Mouse (Mus musculus): Measurements from ENCODE around the gene Mrpl4.

Gene Mrpl4

DNA sequence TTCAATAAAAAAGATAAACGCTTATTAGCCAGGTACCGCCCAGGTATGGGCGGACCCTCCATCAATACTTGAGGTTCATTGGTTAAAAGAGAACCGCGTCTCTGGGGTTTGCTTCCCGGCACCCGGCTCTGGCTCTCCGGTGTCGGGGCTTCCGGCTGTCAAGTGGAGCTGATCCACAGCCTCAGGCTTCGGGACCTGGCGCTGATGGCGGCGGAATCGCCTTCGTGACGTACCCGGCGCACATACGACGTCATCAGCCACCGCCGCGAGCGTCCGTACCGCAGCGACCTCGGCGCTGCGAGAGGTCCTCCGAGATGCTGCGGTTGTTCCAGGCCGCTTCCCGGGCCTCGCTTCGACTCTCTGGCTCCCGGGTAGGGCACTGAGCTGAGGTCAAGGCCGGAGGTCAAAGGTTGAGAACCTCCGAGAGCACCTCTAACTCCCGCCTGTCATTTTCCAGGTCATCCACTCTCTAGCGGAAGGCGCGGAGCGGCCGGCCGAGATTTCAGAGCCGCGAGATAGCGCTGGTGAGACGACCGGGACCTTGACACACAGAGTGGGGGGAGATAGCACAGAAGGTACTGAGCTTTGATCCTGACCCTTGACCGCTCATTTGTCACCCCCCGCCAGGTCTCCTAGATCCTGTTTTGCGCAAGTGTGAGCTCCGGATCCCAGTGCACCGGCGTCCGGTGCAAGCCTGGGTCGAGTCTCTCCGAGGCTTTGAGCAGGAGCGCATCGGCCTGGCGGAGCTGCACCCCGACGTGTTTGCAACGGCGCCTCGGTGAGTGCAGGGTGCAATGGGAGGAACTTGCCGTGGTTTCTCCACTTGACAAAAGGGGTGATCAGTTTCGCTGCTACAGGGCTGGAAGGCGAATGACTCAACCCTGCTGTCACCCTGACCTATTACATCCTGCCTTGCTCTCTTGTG lies at the start of gene Mrpl4:
Gene Mrpl4 (plus strand): TSS at position 112 of the 925 bp plus-strand sequence.
- peak; percentile 80 for DNase-seq

DNA sequence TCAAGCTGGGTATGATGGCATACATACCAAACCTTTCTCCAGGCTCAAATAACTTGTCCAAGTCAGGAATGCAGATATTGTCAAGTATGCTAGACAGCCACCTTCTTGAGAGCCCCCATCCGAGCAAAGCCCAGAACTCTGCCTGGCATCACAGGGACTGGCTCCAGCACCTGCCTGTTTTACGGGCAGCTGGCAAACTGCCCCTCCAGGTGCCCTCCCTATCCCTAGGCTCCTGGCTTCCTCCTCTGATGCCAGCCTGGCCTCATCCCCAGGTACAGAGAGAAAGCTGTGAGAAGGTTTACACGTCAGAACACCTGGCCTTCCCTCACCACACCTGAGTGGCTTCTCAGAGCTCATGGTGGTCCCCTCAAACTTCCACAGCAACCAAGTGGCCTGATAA lies 45.5 kb upstream of the Mrpl4 start:
- no peak for DNase-seq

DNA sequence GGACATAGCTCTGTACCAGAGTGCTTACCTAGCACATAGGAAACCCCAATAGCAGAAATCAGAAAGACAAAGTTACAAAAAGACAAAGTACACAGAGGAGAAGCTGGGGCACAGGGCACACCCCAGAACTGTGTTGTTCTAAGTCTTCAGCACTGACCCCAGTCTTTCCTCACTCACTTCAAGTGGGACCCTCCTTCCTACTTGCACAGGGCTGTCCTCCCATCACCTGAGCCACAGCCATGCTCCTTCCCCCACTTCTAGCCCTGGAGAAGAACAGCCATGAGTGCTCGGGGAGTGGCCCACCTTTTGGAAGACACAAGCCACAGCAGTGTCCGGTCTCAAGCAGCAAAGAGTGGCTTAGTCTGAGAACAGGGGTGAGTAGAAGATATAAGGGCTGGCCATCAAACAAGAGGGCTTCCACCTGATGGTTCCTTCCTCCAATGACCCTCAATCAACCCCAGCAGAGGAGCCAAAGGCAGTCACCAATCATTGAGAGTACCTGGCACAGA lies 43.1 kb upstream of the Mrpl4 start, which contains the start of gene Dnmt1:
Gene Dnmt1 (minus strand): TSS at position 459 of the 509 bp plus-strand sequence.
- DNase-seq = no peak

DNA sequence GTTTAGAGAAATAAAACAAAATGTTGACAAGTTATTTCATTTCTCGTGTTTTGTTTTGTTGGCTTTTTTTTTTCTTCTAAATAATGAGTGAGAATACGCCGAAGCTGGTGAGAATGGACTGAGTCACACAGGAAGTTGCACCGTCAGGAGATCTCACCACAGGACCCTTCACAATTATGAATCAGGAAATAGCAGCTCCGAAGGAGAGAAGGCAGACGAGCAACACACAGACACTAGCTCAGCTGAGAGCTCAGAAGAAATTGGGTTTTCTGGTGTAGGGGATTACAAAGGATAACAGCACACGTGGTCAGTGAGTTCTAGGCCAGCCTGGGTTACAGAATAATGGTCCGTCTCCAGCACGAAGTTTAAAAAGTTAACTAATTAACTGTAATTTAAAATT lies 41.0 kb upstream of the Mrpl4 start:
- no peak for DNase-seq

DNA sequence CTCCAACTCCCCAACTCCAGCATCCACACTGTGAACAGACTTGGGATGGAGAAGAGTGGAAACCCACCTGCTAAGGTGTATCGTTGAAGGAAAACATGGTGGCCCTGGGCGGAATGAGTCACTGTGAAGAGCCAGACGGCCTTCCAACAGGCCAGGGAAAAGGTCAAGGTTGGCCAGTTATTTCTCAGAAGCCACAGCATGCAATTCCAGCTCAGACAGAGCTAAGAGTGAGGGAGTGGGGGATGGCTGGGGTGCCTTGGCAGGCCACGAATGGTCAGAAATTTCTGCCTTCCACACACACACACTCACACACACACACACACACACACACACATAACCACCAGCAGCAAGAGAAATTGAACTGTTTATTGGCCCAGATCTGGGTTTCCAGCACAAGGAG lies 36.9 kb upstream of the Mrpl4 start:
- no peak for DNase-seq

DNA sequence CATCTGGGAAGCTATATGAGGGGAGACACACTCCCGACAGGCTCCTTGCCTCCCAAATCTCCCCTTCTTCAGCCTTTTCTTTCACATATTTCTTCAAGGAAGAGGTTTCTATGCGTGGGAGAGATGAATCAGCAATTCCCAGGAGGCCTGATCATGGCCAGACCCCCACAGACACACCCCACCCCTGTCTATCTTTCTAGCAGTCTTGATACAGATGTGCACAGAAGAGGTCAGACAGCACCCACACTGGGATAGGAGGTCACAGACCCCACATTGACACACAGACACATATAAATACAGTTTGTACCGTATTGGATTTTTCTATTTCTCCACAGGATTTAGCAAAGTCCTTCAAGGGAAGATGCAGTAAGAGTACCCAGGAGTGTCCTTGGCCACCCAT lies 36.5 kb upstream of the Mrpl4 start:
- no peak for DNase-seq

DNA sequence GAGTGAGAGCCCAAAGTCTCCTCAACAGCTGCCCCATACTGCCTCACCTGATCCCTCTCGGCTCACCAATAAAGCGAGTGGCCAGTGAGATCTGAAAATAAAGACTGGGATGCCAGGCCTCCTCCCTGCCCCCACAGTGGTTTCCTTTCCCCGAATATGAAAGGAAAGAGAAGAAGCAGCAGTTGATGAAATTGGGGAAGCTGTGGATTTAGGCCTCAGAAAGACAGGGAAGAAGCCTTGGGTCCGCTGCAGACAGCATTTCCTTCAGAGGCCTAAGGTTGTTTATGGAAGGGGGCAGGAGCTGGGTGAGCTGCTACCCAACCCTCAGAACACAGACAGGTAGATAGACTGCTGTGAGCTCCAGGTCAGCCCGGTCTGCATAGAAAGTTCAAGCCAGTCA lies 35.8 kb upstream of the Mrpl4 start:
- DNase-seq = no peak

DNA sequence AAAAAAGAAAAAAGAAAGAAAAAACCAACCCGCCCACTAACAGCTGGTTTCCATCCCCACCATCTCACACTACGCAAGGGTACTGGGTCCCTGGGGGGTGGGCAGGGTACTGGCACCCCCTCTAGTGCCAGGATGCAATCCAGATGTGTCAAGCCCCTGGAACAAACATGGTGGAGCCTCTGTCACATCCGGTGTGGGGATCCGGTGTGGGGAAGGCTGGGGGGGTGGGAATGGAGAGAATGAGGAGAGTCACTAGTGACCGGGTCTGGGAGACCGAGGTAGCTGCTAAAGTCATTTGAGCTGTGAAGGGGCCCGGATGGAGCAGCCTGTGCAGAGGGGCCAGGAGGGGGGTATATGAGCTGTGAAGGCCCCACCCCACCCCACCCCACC lies 30.8 kb upstream of the Mrpl4 start:
- no peak for DNase-seq

DNA sequence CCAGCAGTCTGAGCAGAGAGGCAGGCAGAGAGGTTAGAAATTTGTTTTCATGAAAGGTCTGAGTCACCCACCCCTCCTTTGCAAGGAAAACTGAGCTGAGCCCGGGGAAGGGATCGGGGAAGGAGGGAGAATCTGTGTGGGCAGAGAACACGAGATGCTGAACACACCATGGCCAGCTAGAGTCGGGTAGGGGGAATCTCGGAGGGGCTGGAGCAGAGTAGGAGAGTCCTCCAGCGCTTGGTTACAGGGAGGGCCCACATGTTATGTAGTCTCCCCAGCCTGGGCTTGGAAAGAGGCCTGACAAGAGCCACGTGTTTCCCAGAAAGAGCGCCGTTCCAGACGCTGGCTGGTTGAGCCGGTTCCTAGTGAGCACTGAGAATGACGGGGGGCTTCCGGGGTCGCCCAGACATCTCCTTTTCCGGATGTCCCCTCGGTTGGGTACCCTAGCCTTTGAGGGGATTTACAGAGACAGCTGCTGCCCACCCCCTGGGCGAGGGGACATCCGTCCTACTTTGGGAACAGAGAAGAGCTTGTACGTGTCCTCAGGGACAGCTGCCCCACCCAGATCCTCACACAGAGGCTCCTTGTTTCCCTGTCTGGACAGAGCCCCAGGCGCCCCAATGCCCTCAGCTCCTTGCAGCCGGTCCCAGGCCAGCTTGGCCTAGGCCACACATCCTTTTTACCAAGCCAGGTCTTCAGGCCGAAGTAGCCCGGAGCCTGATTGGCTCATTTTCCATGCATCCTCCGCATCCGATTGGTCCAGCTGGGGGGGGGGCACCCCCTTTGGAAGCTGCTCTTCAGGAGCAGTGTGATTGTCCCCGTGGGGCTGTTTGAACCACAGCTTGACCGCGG lies 30.2 kb upstream of the Mrpl4 start:
- peak; percentile 38 for DNase-seq

DNA sequence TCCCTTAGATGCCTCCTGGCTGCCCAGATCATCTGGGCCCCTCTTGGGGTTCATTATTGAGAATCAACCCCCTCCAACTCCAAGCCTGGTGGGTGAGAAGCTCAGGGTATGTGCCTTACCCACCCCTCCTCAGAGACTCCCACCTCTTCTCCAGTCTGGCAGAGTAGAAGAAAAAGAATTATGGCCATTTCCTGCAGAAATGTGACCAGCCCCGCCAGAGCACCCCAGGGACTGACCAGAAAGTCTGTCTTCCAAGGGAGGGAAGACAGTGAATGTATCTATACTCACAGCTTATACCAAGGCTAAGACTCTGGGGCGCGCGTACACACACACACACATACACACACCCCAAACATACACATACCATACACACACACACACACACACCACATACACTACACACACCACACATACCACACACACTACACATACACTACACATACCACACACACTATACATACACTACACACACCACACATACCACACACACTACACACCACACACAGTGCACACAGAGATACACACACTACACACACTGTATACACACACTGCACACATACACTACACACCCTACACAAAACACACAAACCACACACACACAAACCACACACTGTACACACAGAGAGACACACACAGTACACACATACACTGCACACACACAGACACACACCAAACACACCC lies 29.4 kb upstream of the Mrpl4 start:
- DNase-seq = no peak

DNA sequence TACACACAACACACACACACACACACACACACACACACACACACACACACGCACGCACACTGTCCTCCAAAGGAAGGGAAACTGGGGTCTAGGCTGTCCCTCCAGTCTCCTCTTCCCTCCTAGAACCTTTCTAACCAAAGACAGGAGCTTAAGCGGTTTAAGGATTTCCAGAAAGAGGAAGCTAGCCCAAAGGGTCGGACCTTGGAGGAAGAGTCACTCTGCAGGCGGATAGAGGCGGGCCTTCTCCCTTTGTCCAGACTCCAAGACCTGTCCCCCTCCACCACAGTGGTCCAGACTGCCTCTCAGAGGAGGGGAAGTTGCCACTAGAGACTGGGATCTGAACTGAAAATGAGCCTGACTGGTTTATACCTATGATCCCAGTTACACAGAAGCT lies 28.9 kb upstream of the Mrpl4 start:
- no peak for DNase-seq

DNA sequence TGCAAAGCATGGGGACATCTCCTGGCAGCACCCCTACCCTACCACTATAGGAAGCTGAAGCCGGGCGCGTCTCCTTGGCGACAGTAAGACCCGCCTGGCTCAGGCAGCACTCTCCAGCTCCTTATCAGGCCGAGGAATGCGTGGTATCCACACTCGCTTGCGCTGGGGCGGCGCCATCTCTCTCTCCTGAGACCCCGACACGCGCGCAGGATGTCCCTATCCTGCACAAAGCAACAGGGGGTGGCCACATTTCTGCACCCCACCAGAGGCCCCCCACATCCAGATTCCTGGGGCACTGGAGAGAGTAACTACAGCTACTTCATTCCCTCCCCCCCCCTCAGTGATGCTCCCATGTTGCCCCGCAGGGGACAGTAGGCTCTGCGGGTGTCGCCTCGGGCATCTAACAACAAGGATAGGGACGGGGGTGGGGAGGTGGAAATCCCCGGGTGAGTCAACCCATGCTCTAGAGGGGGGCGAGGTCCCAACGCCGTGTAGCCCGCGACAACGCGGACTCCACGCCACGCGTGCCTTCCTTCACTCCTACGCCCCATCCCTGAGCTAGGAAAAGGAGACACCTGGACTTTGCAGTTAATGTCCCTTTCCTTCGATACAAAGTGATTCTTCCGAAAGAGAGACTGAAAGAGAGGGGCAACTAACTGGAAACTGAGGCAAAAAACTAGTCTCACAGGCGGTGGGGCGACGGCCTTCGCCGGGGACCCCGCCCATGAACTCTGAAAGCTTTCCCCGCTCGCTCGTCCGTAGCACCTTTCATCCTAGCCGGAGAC lies 26.9 kb upstream of the Mrpl4 start:
- DNase-seq = no peak

DNA sequence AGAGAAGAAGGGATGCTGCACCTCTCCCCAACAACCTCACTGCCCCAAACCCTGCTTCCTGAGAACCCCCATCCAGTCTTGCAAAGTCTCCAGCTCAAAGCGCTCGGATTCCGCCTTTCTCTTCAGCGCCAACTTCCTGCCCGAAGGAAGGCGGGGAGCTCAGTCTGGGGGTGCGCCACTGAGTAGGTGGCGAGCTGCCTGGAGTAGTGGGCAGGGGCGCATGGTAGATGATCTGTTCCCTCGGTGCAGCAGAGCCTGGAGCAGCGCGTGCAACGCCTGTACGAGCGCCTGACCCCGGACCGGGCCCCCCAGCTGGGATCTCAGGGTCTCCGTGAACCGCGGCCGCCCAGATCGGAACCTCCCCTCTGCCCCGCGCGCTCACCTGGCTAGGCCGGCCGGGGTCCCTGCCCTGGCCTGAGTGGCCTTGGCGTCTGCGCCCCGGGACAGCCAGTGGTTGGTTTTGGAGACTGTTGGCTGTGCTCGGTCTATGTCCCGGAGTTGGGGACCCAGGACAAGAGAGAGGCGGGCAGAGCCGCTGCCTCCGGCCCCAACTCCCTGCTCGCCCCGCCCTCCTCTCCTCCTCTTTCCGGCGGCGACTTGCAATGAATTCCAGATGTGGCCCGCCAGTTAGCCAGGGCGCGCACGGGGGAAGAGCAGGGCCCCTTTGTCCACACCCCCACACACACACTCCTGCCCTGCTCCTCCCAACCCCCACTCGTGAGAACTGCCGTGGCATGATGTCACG lies 26.1 kb upstream of the Mrpl4 start, which contains the start of gene S1pr2:
Gene S1pr2 (minus strand): TSS at position 566 of the 745 bp plus-strand sequence.
- DNase-seq = peak; percentile 74

DNA sequence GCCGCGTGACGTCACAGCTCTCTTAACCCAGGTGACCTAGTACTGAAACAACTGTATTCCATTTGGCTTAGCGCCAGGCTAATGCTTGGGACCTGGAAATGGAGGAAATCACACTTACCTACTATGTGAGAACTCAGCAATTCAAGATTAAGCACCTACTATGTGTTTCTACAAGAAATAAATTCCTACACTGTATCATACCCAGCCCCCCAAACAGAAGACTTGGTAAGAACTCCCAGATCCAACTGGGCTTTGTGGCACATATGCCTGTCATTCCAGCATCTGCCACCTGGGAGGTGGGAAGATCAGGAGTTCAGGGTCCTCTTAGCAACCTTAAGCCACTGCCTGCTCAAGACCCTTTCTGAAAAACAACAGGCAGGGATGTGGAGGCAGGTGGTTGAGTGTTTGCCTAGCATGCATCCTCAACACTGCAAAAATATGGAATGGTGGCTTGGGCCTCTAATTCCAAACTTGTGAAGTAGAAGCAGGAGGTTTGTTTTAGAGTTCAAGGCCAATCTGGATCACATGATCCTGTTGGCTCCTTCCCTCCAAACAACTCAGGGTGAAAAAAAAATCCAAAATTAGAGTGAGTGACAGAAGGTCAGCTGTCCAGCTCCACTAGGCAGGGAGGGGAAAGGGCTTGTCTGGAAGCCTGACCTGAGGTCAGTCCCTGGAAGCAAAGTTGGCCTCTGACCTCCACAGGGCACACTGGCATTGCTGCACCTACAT lies 25.4 kb upstream of the Mrpl4 start:
- DNase-seq = no peak

DNA sequence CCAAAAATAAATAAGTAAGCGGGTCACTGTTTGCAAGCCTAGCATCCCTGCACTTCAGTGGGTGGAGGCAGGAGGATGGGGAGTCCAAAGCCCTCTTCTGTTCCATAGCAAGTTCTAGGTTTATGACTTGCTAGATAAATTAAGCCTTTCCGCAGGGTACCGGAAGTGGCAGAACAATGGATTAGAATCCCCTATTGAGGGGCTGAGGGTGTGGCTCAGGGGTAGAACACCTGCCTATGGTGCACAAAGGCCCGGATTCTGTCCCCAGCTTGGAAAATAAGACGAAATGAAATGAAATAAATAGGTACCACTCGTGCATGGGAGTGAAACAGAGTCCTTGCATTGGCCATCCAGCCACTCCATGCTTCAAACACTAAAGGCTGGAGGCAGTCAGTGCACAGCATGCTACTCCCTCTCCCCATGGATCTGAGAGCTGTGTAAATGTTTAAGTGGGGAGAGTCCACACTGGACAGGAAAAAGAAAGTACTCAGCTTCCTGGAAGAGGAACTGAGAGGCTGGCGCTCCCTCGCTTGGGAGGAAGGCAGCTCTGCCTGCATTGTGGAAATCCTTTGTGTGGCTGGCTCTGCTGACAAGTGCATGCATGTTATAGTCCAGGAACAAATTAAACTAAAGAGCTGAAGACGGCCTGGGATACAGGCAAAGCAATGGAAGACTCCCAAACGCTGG lies 24.0 kb upstream of the Mrpl4 start:
- DNase-seq = no peak

DNA sequence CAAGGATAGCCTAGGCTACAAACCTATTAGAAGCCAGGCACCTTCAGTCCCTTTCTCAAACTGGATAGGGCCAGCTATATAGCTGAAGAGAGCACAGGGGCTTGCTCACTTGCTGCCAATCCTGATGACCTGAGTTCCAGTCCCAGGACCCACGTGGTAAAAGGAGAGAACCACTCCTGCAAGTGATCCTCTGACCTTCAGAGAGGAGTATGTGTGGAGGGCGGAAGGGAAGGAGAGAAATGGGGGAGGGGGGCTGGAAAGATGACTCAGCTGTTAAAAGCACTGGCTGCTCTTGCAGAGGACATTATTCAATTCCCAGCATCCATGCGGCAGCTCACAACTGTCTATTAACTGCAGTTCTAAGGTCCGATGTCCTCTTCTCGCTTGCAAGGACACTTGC lies 23.4 kb upstream of the Mrpl4 start:
- no peak for DNase-seq

DNA sequence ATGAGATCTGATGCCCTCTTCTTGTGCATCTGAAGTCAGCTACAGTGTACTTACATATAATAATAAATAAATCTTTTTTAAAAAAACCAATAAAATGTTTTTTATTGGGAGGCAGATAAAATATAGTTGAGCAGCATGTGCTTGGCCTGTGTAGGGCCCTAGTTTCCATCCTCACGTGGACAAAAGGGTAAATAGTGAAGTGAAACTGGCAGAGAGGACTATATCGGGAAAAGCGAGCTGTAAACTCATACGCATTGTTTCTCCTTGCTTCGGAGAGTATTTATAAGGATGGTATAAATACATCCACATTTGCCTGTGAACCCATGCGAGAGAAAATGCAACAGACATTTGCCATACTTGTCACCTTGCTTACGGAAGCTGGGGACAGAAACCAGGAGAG lies 22.8 kb upstream of the Mrpl4 start:
- no peak for DNase-seq

DNA sequence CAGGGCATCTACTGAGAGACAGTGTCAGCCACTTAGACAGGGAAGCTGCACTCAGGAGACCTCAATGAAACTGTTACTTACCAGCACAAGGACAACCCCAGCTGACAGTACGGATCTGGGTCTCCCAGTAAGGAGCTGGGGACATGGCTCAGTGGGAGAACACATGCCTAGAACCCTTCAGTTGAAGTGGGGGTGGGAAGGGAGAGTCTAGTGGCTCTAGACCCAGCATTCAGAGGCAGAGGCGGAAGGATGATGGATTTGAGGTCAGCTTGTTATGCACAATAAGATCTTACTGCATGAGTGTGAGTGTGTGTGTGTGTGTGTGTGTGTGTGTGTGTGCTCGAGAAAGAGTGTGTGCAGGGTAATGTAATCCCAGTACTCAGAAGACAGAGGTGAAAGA lies 20.4 kb upstream of the Mrpl4 start:
- no peak for DNase-seq

DNA sequence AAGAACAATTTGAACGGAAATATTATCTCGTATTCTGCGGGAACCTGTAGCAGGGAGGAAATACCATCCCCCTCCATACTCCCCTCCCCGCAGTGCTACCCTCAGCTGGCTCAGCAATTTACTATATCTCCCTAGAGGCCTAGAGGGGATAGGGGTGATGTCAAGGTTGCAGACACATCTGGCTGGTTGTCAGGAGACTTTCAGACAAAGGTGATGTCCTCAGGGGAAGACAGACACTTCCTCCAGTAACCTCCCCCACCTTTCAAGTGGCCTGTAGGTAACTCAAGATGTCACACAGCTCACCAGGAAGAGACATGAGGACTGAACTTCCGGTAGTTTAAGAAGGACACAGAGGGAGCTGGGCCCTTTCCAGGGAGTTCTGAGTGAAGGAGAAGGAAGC lies 19.4 kb upstream of the Mrpl4 start:
- no peak for DNase-seq

Measured in kidney, adult 11 months (tissue).